Mouse (Mus musculus) common myeloid progenitor, adult 5-6 weeks (primary cell): Measurements from ENCODE around the gene Prdm16. TPM values are rescaled to one million over a fixed set of nuclear protein-coding genes. Genes with fewer than 3 reads are reported as not detected.

Experiments
- ATAC-seq: replicated peaks from 2 replicates; pipeline ENCODE4 v1.8.0; 2016; ENCODE audit warnings: low read depth, mild to moderate bottlenecking, moderate TSS enrichment, inconsistent platforms; ENCODE audit not compliant: poor library complexity, severe bottlenecking
- total RNA-seq: library from RNA; stranded (forward); fragments of 200-1000, 187-1606 nt; gene quantifications from 2 replicates; pipeline ENCODE4 v1.2.3, GENCODE M21; 2017

Gene Prdm16
- total RNA-seq, 1 experiment from 2014 or later: 1.7 TPM

DNA sequence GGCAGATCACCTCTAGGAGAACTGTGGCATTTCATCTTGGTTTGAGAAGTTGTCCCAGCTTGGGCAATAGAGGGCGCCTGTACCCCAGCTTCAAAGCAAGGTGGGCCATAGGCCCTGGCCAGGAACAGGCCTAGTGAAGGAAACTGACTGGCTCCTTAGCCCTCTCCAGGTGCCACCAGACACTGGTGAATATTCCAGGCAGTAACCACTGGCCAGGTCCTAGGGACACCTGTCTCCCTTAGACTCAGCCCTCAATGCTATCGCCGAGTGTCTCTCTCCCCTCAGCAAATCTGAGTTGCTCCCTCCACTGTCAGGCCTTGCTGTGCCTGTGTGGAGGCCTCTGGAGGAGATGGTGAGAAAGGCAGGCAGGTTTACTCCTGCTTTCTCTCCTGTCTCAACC, 187.3 kb downstream of the Prdm16 start:
- peak; percentile 90 for ATAC-seq

DNA sequence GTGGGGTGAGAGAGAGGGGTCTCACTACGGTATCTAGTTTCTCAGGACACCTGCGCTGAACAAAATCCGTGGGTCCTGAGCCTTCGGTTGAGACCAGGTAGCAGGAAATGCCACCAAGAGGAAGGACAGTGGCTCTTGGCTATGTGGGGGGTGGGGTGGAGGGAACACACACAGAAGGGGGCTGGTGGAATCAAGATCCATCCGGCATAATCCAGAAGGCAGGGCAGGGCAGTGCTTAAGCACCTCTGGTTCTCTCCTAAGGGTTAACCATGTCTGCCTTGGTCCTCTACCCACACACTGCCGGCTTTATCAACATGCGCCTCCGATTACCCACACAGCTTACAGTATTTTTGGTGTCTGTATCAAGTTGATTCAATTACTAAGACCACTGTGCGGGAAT, 191.0 kb downstream of the Prdm16 start:
- no peak for ATAC-seq

DNA sequence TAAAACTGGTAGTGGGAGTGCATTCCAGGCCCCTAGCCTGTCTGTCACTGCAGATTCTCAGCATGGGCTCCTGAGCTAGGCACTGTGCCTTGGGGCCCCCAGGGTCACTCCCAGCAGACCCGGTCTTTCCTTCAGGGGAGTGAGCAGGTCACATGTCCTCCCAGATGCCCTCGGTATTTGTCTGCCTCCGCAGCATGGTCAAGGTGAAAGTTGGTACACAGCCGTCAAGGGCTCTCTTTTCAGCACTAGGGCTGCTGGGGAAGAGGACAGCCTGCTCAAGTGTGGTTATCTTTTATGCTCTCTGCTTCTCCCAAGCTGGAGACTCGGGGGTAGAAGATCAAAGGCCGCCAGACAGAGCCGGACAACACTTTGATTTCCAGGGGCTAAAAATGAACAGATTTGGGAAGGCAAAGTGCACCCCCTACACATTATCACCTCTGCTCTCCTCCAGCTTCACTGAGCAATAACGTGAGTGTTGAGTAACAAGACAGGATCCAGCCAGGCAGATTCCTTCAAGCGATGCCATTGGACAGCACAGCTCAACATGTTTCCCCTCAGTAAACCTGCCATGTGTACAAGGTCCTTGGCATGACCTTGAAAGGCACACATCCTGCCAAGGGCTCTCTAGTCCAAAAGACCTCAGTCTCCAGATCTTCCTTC, 193.9 kb downstream of the Prdm16 start:
- no peak for ATAC-seq

DNA sequence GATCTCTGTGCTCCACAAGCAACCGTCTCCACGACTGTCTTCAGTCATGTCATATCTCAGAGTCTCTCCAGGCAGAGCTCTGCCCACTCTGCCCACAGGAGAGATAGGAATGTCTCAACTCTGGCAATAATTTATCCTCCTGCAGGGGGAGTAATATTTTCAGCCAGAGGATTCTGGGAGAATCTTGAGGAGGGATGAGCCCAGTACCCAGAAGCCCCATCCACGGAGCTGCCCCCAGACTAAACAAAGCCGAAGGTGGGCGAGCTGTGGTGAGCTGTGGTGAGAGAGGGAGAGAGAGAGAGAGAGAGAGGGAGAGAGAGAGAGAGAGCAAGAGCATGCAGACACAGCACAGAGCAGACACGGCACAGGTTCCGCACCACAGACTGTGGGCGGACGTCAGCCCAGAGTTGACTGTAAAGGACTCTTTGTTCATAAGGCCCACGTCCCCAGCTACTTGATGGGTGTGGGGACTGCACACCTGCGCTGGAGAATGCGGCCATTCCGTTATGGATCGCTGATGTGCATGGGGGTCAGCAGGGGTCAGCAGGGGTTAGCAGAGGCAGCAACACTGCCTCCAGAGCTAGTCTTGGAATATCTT, 197.1 kb downstream of the Prdm16 start:
- ATAC-seq: no peak

DNA sequence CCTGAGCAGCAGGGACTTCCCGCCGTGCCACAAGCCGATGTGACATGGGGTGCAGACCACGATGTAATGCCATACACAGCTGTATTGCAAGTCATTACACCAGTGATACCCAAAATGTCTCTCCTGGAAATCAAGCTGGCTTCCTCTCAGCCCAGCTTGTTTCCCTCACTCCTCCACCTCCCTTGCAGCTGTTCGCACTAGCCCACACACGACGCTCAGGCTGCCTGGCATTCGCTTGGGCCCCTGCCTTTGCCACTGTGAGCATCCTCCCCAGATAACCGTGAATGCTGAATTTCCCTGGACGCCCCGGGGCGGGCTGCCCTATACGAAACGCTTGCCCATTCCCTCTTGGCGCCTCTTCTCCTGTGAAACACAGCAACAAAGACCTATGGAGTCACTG, 198.1 kb downstream of the Prdm16 start:
- no peak for ATAC-seq

DNA sequence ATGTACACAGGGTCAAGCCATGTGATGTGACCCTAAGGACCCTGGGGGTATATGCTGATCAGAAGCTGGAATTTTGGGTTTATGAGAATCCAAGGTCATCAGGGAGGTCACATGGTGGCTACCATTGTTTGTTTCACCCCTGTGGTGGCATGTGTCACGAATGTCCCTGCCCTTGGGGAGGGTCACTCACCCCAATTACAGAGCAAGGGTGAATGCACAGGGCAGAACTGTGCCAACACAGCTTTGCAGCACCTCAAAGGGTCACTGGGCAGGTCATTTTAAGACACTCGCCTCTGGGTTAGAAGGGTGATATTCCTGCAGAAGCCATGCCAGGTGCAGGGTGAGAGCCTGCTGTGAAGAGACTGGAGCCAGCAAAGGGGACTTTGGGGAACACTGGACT, 206.9 kb downstream of the Prdm16 start:
- no peak for ATAC-seq

DNA sequence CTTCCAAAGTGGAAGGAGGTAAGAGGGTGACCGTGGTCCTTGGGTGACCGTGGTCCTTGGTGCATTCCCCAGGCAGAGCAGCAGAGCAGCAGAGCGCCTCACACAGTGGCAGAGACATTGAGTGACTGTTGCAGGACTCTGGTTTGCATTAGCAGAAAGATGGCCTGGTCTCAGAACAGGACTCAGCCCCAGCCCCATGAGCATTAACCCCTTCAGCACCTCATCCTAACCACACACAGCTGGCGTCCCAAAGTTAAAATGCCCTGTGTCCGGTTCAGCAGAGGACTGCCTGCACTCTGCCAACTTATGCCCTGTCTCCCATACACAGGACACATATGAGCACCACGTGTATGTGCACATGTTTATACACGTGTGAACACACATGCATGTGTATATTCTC, 209.8 kb downstream of the Prdm16 start:
- ATAC-seq: no peak

DNA sequence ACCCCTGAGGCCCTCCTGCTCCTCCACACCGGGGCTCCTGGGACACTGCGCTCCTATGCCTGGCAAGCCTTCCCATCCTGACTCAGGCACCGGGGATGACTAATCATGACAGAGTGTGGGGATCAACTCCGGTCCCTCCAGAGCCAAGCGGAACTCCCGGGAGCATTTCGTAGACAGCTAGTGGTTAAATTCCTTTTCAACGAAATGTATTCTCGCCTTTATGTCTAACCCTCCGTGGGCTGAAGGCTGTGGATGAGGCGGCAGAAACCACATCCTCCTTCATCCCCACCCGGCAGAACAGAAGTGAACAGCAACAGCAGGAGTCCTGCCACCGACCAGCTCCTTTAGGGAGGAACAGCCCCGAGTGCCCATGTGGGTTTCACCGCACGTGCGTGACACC, 211.4 kb downstream of the Prdm16 start:
- peak; percentile 75 for ATAC-seq

DNA sequence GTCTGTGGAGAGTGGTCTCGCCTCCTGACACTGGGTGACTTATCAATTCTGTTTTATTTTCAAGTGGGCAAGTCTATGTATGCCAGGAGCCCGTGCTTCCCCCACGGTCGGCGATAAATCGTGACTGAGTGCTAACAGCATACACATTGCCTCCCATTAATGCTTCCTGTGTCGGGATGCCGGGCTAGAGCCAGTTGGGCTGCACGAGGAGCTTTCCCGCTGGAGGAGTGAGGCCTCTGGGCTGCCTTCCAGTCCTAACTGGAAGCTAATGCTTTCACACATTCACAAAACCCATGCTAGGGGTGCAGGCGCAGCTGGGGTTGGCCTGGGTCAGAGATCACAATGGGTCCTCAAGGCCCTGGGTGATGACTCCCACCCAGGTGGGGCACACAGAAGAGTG, 212.0 kb downstream of the Prdm16 start:
- no peak for ATAC-seq

DNA sequence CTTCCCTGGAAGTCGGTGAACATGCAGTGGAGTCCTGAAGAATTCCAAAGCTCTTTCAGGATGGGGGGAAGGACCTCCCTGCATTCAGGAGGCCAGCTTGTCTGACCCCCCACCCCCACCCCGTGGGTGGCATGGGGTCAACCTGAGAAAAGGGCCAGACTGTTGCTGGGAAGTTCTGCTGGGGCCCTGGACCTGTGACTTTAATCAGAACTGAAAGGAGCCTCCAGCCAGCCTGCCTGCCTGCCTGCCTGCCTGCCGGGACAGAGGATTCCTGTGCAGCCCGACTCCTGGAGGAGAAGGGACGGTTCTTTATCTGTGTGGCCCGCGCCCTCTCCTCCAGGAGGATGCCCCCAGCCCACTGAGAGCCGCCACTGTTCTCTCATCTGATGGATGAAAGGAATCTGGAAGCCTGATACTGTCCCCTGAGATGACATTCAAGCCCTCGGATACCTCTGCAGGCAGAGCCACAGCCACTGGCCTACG, 214.2 kb downstream of the Prdm16 start:
- ATAC-seq: no peak

DNA sequence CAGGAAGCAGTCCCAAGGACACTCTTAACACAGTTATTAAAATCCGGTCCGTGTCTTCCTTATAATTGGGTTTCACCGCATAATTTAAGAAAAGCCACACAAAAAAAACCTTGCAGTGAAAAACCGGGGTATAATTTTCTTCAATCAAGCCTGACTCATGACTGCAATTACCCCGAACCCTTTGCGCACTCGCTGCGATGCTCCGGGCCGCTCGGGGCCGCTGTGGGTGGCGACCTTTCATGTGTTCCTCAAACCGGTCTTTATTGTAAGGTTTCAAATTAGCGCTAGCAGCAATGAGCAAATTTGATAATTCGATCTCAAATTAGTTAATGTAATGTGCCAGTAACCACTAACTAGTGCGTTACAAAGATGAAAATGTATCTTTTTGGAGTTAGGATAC, 215.9 kb downstream of the Prdm16 start:
- ATAC-seq: no peak

DNA sequence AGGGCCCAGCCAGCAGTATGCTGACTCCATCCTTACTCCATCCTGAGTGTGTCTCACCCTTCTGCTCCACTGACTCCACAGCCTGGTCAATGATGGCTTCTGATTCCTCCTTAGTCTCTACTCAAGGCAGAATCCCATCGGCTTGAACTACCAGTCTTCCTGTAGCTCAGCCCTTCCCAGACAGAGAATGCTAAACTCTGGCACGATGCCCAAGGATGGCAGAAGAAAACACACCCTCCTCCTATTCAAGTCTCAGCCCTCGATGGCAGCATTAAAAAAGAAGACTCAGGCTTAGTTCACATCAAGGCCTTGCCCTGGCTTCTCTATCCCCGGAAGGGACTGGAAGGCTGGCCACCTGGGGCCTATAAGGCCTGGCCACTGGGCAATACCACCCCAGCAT, 216.9 kb downstream of the Prdm16 start:
- no peak for ATAC-seq

DNA sequence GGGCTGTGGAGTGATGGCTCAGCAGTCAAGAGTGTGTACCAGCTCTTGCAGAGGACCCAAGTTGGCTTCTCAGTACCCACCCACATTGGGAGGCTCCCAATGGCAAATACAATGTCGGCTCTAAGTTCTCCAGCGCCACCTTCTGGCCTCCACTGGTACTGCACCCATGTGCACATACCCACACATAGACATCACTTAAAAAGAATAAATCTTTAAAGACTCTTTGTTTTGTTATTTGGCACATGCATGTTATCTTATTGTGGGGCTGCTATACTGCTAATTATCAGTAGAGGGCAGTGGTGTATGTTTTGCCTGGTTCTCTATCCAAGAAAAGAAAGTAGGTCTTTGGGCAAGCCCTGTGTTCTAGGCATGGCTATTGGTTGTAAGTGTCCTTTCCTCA, 217.7 kb downstream of the Prdm16 start:
- peak; percentile 45 for ATAC-seq

DNA sequence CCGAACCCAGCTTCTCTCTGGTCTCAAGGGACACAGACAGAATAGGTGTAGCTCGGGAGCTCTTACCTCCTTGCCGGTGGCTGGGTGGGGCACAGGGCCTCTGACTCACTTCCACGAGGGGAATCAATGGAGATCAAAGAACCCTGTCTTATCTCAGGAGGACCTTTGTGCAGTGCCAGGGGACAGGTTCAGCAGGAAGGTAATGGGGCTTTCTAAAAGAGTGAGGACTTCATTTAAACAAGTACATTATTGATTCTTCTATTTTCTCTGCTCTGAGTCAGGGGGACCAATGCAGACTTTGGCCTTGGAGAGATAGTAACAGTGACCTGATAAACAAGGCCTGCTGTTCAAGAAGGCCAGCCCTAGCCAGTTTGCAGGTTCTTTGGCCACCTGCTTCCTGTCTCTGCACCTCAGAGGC, 218.3 kb downstream of the Prdm16 start:
- ATAC-seq: no peak

DNA sequence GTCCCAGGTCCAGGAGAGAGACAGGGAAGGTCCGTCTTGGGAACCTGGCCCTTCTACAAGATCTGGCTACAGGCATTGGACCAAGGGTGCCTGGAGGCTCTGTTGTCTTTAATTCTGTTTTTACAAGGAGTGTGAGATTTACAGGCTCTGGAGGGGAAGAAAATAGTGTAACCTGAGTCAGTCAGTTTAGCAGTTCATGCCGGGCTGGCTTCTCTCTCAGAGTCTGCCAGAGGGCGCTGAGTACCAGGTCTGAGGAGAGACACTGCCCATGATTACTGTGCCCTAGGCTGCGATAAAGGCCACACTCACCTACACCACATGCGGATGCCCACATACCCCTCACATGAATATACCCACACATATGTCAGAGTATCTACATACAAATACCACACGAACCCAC, 219.9 kb downstream of the Prdm16 start:
- ATAC-seq: no peak

DNA sequence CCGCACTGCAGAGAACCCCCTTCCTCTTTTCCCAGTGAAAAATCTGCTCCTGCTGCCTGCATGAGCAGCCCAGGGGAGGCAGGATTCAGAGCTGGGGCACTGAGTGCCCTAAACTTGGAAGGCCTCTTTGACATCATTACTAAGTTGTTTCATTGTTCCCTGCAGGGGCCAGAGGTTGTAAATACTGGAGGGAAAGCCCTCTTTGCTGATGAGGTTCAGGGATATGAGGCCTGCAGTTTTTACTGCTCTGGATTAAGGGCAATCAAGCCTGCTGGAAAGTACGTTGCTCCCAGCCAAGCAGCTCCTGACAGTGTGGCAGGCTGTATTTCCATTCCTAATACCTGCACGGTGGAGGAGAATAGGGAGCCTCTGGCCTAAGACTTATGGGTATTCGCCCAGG, 221.8 kb downstream of the Prdm16 start:
- ATAC-seq: no peak

DNA sequence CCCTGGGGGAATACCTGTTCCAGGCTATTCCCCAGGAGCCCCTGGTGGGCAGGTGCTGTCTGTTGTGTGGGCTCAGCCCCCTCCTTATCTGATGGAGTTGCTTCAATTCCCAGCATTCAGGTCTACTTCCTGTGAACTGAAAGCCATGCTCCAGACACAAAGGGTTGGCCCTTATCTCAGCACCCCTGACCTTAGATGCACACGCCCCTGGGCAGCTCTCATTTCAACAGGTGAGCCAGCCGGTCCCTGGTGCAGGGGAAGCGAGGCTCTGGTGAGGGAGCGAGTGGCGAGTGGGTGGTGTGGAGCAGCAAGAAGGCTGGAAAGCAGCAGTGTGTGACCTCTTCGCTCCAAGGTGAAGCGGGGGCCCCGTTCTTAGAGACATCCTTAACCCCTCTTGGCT, 226.1 kb downstream of the Prdm16 start:
- no peak for ATAC-seq

DNA sequence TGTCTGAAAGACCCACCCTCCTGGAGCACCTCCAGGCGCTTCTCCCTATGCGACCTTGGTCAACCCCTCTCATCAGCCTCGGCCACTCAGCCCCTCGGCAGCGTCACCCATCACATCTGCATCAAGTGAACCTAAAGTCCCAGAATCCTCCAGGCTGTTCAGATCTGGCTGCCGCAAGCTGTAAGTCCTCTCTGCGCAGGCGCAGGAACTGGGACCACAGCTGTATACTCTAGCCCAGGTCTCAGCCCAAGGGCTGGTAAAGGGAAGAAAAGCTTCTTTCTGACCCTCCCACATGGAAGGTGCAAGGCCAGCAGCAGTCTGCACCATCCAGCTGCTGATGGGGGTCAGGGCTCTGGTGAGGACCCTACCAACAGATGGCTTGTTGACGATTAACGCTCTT, 226.8 kb downstream of the Prdm16 start:
- ATAC-seq: no peak

DNA sequence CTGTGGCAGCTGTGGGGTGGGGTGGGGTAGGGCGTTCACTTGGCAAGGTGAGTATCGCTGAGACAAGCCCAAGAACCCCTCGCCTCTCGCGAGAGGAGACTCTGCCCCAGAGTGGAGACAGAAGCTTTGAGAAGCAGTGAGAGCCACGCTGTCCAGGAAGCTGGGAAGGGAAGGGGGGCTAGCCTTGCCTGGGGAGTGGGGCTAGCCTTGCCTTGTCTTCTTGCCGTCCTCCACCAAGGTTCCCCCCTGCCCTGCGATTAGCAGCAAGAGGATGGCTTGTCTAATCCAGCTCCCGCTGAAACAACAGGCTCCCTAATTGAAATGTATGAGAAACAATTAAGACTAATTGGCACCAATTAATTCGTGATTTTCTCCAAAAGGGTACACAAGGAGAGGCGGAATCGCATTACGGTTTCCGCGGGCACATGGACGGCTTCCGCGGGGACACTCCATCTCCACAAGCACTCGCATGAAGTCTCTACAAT, 227.4 kb downstream of the Prdm16 start:
- ATAC-seq: no peak

DNA sequence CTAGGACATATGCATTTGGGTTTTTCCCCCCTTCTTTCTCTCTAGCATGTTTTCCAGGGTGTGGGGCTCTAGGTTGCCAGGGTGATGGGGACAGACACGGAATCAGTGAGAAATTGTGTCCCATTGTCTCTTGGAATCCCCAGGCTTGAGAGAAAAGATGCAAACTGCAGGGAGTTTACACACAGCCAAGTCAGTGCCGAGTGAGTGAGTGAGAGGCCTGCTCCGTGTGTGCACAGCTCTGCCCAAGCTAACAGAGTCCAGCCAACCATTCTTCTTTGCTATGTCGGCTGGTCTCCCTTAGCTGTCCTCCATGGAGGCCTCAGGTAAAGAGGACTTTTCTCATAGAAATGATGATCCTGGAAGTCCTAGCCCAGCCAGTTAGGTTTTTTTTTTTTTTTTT, 233.7 kb downstream of the Prdm16 start:
- no peak for ATAC-seq

DNA sequence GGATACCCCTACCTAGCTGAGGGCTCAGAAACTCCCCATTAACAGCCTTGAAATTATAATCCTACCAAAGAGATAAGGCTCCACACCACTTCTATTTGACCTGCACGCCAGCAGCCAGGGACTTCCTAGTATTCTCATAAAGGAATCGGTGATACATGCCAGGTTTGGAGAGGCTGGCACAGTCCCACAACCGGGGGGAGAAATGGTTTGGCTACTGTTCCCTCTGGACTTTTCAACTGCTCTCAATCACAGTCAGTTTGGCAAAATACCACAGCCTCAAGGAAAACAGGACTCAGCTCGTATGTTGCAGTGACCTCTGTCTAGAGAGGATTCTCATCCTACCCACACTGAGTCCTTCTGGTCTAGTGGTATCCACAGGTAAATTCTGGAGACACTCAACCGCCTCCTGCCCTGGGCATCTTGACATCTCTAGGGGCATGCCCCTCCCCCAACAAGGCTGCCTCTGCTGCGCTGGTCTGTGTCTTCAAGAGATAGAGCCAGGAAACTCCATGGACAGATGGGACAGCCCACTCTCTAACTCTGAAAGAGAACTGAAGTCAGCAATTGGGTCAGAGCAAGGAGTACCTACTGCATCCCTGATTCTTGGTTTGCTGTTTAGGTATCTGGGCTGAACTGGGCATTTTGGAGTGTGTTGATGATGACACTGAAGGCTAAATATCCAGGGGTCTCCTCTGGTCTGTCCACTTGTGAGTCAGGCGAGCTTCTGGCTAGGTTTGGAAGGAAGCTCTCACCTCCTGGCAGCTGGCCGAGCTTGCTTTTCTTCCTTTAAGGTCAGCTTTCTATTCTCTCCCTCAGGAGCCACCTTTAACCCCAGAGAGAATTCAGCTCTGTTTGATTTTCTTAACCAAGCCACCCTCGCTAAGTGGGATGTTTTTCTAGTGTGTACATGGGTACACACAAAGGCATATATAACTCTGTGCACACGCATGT, 234.4 kb downstream of the Prdm16 start:
- ATAC-seq: no peak
